Mouse (Mus musculus) ES-E14 (cell line): ENCODE measurements around the gene Mybpc3. TPM values are rescaled to one million over a fixed set of nuclear protein-coding genes. Genes with fewer than 3 reads are reported as not detected.

Experiments used
- DNase-seq: peaks from one replicate; pipeline ENCODE4 v3.0.0-alpha.2; 2013; ENCODE audit warnings: low read depth, low spot score
- H3K27ac ChIP-seq: 2 replicates; pipeline ENCODE4 v1.5.1; 2012; ENCODE audit warnings: low read depth, mild to moderate bottlenecking, low read length, moderate library complexity, mixed read lengths; ENCODE audit not compliant: poor library complexity, insufficient read depth, severe bottlenecking
- H3K36me3 ChIP-seq: 2 replicates; pipeline ENCODE4 v1.6.1; 2012; ENCODE audit warnings: mild to moderate bottlenecking, low read length, moderate library complexity, mixed read lengths; ENCODE audit not compliant: control insufficient read depth, poor library complexity, insufficient read depth, severe bottlenecking
- H3K4me1 ChIP-seq, 2 experiments: fragments of 150-350 bp in 1 of 2; sonication (generic) in 1 of 2; 2 replicates each; pipeline ENCODE4 v1.6.1; 2012; ENCODE audit warnings: low read length in 2 of 2, mild to moderate bottlenecking in 1 of 2, mixed read lengths in 1 of 2; ENCODE audit not compliant: control insufficient read depth in 2 of 2, insufficient read depth in 2 of 2, poor library complexity in 1 of 2
- H3K4me3 ChIP-seq, 2 experiments: fragments of 150-350 bp in 1 of 2; sonication (generic) in 1 of 2; 2 replicates each; pipeline ENCODE4 v1.5.1; 2012; ENCODE audit warnings: low read length in 2 of 2, low read depth in 1 of 2, mild to moderate bottlenecking in 1 of 2, mixed read lengths in 1 of 2; ENCODE audit not compliant: insufficient read depth in 1 of 2, poor library complexity in 1 of 2, severe bottlenecking in 1 of 2
- H3K9ac ChIP-seq: 2 replicates; pipeline ENCODE4 v1.6.1; 2012; ENCODE audit warnings: low read depth, mild to moderate bottlenecking, low read length, mixed read lengths; ENCODE audit not compliant: poor library complexity, insufficient read depth, severe bottlenecking
- H3K9me3 ChIP-seq: fragments of 150-350 bp; sonication (generic); 2 replicates; pipeline ENCODE4 v1.6.1; 2012; ENCODE audit warnings: low read depth, mild to moderate bottlenecking, low read length; ENCODE audit not compliant: control insufficient read depth, insufficient read depth
- CHD2 ChIP-seq: IDR thresholded peaks from 2 replicates; pipeline ENCODE4 v1.6.1; 2014; ENCODE audit warnings: mild to moderate bottlenecking, low read depth, low read length, inconsistent platforms
- HCFC1 ChIP-seq: IDR thresholded peaks from 2 replicates; pipeline ENCODE4 v1.6.1; 2012; ENCODE audit warnings: low read length, inconsistent platforms, borderline replicate concordance; ENCODE audit not compliant: insufficient read depth
- MAFK ChIP-seq: IDR thresholded peaks from 2 replicates; pipeline ENCODE4 v1.6.1; 2014; ENCODE audit warnings: mild to moderate bottlenecking, low read depth, low read length, inconsistent platforms; ENCODE audit not compliant: insufficient read depth
- ZC3H11A ChIP-seq: IDR thresholded peaks from 2 replicates; pipeline ENCODE4 v1.6.1; 2012; ENCODE audit warnings: low read depth, mild to moderate bottlenecking, inconsistent platforms, low read length, borderline replicate concordance
- ZNF384 ChIP-seq: IDR thresholded peaks from 2 replicates; pipeline ENCODE4 v1.6.1; 2012; ENCODE audit warnings: low read depth, low read length, inconsistent platforms
- in situ Hi-C, 2 experiments: fragments of 600-800 bp; cut with MboI; formaldehyde crosslinking; loops; one replicate each; pipeline ENCODE4 v1.15.1; 2025; ENCODE audit warnings: low sequenced_read_pairs in 2 of 2, inconsistent platforms in 1 of 2; ENCODE audit not compliant: unreplicated experiment in 2 of 2
- total RNA-seq: library from RNA; depleted of rRNA; stranded (reverse); fragments of 300-350 nt; gene quantifications from 2 replicates; pipeline ENCODE4 v1.2.3, GENCODE M21; 2012

The Mybpc3 gene
- total RNA-seq, 1 experiment, result 0.62 TPM

DNA sequence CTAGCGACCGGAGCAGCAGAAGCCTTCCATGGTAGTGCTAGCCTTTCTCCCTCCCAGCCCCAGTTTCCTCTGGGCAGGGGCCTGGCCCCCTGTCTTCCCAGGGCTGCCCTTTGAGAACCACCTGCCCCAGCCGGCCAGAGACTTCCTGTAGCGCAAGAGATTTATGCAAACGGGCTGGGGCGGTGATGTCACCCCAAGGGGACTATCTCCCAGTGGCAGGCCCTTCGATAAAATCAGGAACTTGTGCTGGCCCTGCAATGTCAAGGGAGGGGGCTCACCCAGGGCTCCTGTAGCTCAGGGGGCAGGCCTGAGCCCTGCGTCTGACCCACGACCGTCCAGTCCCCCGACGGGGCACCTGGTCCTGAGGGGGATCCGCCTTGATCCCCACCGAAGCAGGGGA, 21.4 kb upstream of the Mybpc3 start:
- Histone ChIP-seq H3K36me3 (no peaks in the 10 kb centered on the region), H3K4me1 (peaks cover 0 to 5% of the 10 kb centered on the region in 2 experiments; a peak in 2 of 4 replicates), H3K27ac (no peak overlapping the region), H3K9ac (0 out of 2 replicates have a peak overlapping the region, but pooled peaks have one; percentile 15), H3K9me3 (no peaks in the 10 kb centered on the region), H3K4me3 (peak overlapping the region in 1 of 2 experiments; percentile 50; a peak in 1 of 4 replicates)
- TF ChIP-seq MAFK (no peak), ZC3H11A (no peak), CHD2 (no peak), HCFC1 (no peak), ZNF384 (no peak)
- DNase-seq, result no peak
- in situ Hi-C loops, result no loop called here

GRCm38 (mm10) chr2:91097015-91097414, 20.9 kb upstream of the Mybpc3 start:
- H3K4me1 ChIP-seq, result peaks cover 0 to 5% of the 10 kb centered on the region in 2 experiments; a peak in 2 of 4 replicates
- no peak for DNase-seq
- TF ChIP-seq CHD2 (no peak), ZC3H11A (no peak), ZNF384 (no peak), HCFC1 (no peak), MAFK (no peak)
- H3K36me3 ChIP-seq, result no peaks in the 10 kb centered on the region
- H3K27ac ChIP-seq, result no peak overlapping the region
- no peaks in the 10 kb centered on the region for H3K9me3 ChIP-seq
- in situ Hi-C loops, result no loop called here
- peak overlapping the region in 1 of 2 experiments; percentile 50; a peak in 1 of 4 replicates for H3K4me3 ChIP-seq
- H3K9ac ChIP-seq, result no peak overlapping the region

GRCm38 (mm10) chr2:91098156-91098555, 19.8 kb upstream of the Mybpc3 start:
- peaks cover 0 to 5% of the 10 kb centered on the region in 2 experiments; a peak in 2 of 4 replicates for H3K4me1 ChIP-seq
- no peak for DNase-seq
- H3K4me3 ChIP-seq, result no peak overlapping the region
- H3K9ac ChIP-seq, result no peak overlapping the region
- no peak for TF ChIP-seq ZC3H11A
- TF ChIP-seq CHD2, result no peak
- TF ChIP-seq MAFK, result no peak
- no peak for TF ChIP-seq ZNF384
- TF ChIP-seq HCFC1, result no peak
- no peaks in the 10 kb centered on the region for H3K36me3 ChIP-seq
- H3K9me3 ChIP-seq, result no peaks in the 10 kb centered on the region
- no peak overlapping the region for H3K27ac ChIP-seq
- in situ Hi-C loops, result no loop called here

GRCm38 (mm10) chr2:91101124-91101740, 16.7 kb upstream of the Mybpc3 start:
- H3K9ac ChIP-seq, result no peak overlapping the region

More at GRCm38 (mm10) chr2:91101124-91101740, 16.7 kb upstream of the Mybpc3 start:
- Histone ChIP-seq H3K36me3 (no peaks in the 10 kb centered on the region), H3K4me1 (peaks cover 0 to 5% of the 10 kb centered on the region in 2 experiments; a peak in 2 of 4 replicates), H3K27ac (no peak overlapping the region), H3K9me3 (no peaks in the 10 kb centered on the region), H3K4me3 (no peak overlapping the region)
- no peak for TF ChIP-seq ZNF384
- TF ChIP-seq ZC3H11A, result peak; percentile 88
- peak; percentile 91 for DNase-seq
- in situ Hi-C loops, result loop anchor here in 1 of 2 experiments (25.0 kb wide), 1 partner anchor 386 kb away; no protein-coding TSS in a partner anchor
